Mouse (Mus musculus): ENCODE measurements around the gene Dscaml1. TPM values are rescaled to one million over a fixed set of nuclear protein-coding genes. Genes with fewer than 3 reads are reported as not detected.

Dscaml1 gene
- polyA plus RNA-seq, 1 experiment from 2014 or later = 0.24 TPM

- H3K27me3 ChIP-seq (ENCODE audit: insufficient read depth, low read length) = no peaks in the 10 kb centered on the region
- peak overlapping the region; percentile 13; the same call in 1 of the 2 replicates for H3K9ac ChIP-seq (ENCODE audit: low read depth, low read length)
- whole genome bisulfite sequencing = 37% methylated on average over 33 of the region's 33 CpGs
- no peaks in the 10 kb centered on the region for H3K4me1 ChIP-seq (replicated peaks; ENCODE audit: insufficient read depth, low read length)
- TF ChIP-seq CTCF (IDR thresholded peaks at IDR 0.05; ENCODE audit: low read depth) = peak; percentile 93
- peak; percentile 89 for DNase-seq (ENCODE audit: low spot score)
- H3K27ac ChIP-seq = 0 out of 2 replicates have a peak overlapping the region, but pooled peaks have one; percentile 28
- no peaks in the 10 kb centered on the region for H3K36me3 ChIP-seq (ENCODE audit: insufficient read depth, low read length)
- peak; percentile 14 for ATAC-seq (replicated peaks; ENCODE audit: low FRiP score, low read depth)
- no peaks in the 10 kb centered on the region for H3K9me3 ChIP-seq (replicated peaks; ENCODE audit: low read length)
- peak overlapping the region; percentile 50 for H3K4me2 ChIP-seq (ENCODE audit: low read length)
- peak overlapping the region; percentile 19; the same call in 1 of the 2 replicates for H3K4me3 ChIP-seq (replicated peaks; ENCODE audit: low read depth, low read length)
These were observed 18.4 kb upstream of the Dscaml1 start for GRCm38 (mm10) chr9:45407706-45408675.

- H3K27me3 ChIP-seq (ENCODE audit: insufficient read depth, low read length) = no peaks in the 10 kb centered on the region
- no peak for ATAC-seq (replicated peaks; ENCODE audit: low FRiP score, low read depth)
- no peak for TF ChIP-seq CTCF (IDR thresholded peaks at IDR 0.05; ENCODE audit: low read depth)
These were observed 16.2 kb upstream of the Dscaml1 start for GRCm38 (mm10) chr9:45410193-45410592.

GRCm38 (mm10) chr9:45410614-45411013 is 15.8 kb upstream of the Dscaml1 start:
- 87% methylated on average over 2 of the region's 2 CpGs for WGBS
- no peak for ATAC-seq (replicated peaks; ENCODE audit: low FRiP score, low read depth)

More at GRCm38 (mm10) chr9:45410193-45410592, 16.2 kb upstream of the Dscaml1 start:
- no peak overlapping the region for H3K9ac ChIP-seq (ENCODE audit: low read depth, low read length)
- H3K4me2 ChIP-seq (ENCODE audit: low read length) = no peak overlapping the region
- H3K4me3 ChIP-seq (replicated peaks; ENCODE audit: low read depth, low read length) = no peak overlapping the region
- DNase-seq (ENCODE audit: low spot score) = no peak
- H3K27ac ChIP-seq = no peak overlapping the region
- no peaks in the 10 kb centered on the region for H3K36me3 ChIP-seq (ENCODE audit: insufficient read depth, low read length)
- no peaks in the 10 kb centered on the region for H3K4me1 ChIP-seq (replicated peaks; ENCODE audit: insufficient read depth, low read length)
- WGBS = 70% methylated on average over 5 of the region's 5 CpGs
- no peaks in the 10 kb centered on the region for H3K9me3 ChIP-seq (replicated peaks; ENCODE audit: low read length)

GRCm38 (mm10) chr9:45411111-45411510 is 15.3 kb upstream of the Dscaml1 start:
- ATAC-seq (replicated peaks; ENCODE audit: low FRiP score, low read depth) = no peak

More at GRCm38 (mm10) chr9:45410614-45411013, 15.8 kb upstream of the Dscaml1 start:
- no peak for DNase-seq (ENCODE audit: low spot score)
- no peak overlapping the region for H3K4me3 ChIP-seq (replicated peaks; ENCODE audit: low read depth, low read length)
- no peaks in the 10 kb centered on the region for H3K9me3 ChIP-seq (replicated peaks; ENCODE audit: low read length)
- H3K4me1 ChIP-seq (replicated peaks; ENCODE audit: insufficient read depth, low read length) = no peaks in the 10 kb centered on the region
- no peak for TF ChIP-seq CTCF (IDR thresholded peaks at IDR 0.05; ENCODE audit: low read depth)
- H3K36me3 ChIP-seq (ENCODE audit: insufficient read depth, low read length) = no peaks in the 10 kb centered on the region
- H3K27me3 ChIP-seq (ENCODE audit: insufficient read depth, low read length) = no peaks in the 10 kb centered on the region
- H3K27ac ChIP-seq = no peak overlapping the region
- H3K9ac ChIP-seq (ENCODE audit: low read depth, low read length) = no peak overlapping the region
- H3K4me2 ChIP-seq (ENCODE audit: low read length) = no peak overlapping the region

GRCm38 (mm10) chr9:45411803-45412202 is 14.6 kb upstream of the Dscaml1 start:
- 16% methylated on average over 7 of the region's 7 CpGs for WGBS
- peak overlapping the region; percentile 37 for H3K4me2 ChIP-seq (ENCODE audit: low read length)
- no peaks in the 10 kb centered on the region for H3K27me3 ChIP-seq (ENCODE audit: insufficient read depth, low read length)
- DNase-seq (ENCODE audit: low spot score) = peak; percentile 87
- H3K9me3 ChIP-seq (replicated peaks; ENCODE audit: low read length) = no peaks in the 10 kb centered on the region
- no peak overlapping the region for H3K4me3 ChIP-seq (replicated peaks; ENCODE audit: low read depth, low read length)
- no peaks in the 10 kb centered on the region for H3K36me3 ChIP-seq (ENCODE audit: insufficient read depth, low read length)
- no peak overlapping the region for H3K9ac ChIP-seq (ENCODE audit: low read depth, low read length)
- no peaks in the 10 kb centered on the region for H3K4me1 ChIP-seq (replicated peaks; ENCODE audit: insufficient read depth, low read length)
- H3K27ac ChIP-seq = peak overlapping the region; percentile 72; the same call in 1 of the 2 replicates
- TF ChIP-seq CTCF (IDR thresholded peaks at IDR 0.05; ENCODE audit: low read depth) = peak; percentile 76
- ATAC-seq (replicated peaks; ENCODE audit: low FRiP score, low read depth) = no peak

More at GRCm38 (mm10) chr9:45411111-45411510, 15.3 kb upstream of the Dscaml1 start:
- no peak overlapping the region for H3K4me2 ChIP-seq (ENCODE audit: low read length)
- H3K9ac ChIP-seq (ENCODE audit: low read depth, low read length) = no peak overlapping the region
- H3K9me3 ChIP-seq (replicated peaks; ENCODE audit: low read length) = no peaks in the 10 kb centered on the region
- WGBS = 87% methylated on average over 3 of the region's 3 CpGs
- no peak overlapping the region for H3K4me3 ChIP-seq (replicated peaks; ENCODE audit: low read depth, low read length)
- H3K36me3 ChIP-seq (ENCODE audit: insufficient read depth, low read length) = no peaks in the 10 kb centered on the region
- DNase-seq (ENCODE audit: low spot score) = no peak
- H3K27me3 ChIP-seq (ENCODE audit: insufficient read depth, low read length) = no peaks in the 10 kb centered on the region
- no peak for TF ChIP-seq CTCF (IDR thresholded peaks at IDR 0.05; ENCODE audit: low read depth)
- no peak overlapping the region for H3K27ac ChIP-seq
- H3K4me1 ChIP-seq (replicated peaks; ENCODE audit: insufficient read depth, low read length) = no peaks in the 10 kb centered on the region

DNA sequence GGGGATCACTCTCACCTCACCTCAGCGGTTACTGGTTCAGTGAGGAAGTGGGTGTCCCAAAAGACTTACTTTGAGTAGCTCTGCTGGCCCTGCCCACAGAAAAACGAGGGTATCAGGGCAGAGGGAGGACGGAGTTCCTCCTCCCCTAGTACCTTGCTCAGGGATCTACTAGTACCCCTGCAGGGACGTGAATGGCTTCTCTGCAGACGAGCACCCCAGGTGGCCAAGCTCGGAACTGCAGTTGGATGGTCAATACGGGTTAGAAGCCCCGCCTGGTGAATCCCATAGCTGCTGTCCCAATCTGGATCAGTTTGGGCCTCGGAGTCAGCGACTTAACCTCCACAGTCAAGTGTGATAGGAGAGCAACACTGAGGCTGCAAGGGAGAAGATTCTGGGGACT is 14.1 kb upstream of the Dscaml1 start:
- peak; percentile 85 for TF ChIP-seq CTCF (IDR thresholded peaks at IDR 0.05; ENCODE audit: low read depth)

More for the DNA sequence above, 14.1 kb upstream of the Dscaml1 start:
- H3K9ac ChIP-seq (ENCODE audit: low read depth, low read length) = no peak overlapping the region
- peak overlapping the region; percentile 72 for H3K27ac ChIP-seq
- ATAC-seq (replicated peaks; ENCODE audit: low FRiP score, low read depth) (peak; percentile 6; the same call in 1 of the 2 replicates), DNase-seq (ENCODE audit: low spot score) (peak; percentile 90)
- H3K36me3 ChIP-seq (ENCODE audit: insufficient read depth, low read length) = no peaks in the 10 kb centered on the region
- H3K4me1 ChIP-seq (replicated peaks; ENCODE audit: insufficient read depth, low read length) = no peaks in the 10 kb centered on the region
- no peaks in the 10 kb centered on the region for H3K27me3 ChIP-seq (ENCODE audit: insufficient read depth, low read length)
- H3K4me3 ChIP-seq (replicated peaks; ENCODE audit: low read depth, low read length) = no peak overlapping the region
- 6% methylated on average over 10 of the region's 10 CpGs for WGBS
- H3K9me3 ChIP-seq (replicated peaks; ENCODE audit: low read length) = no peaks in the 10 kb centered on the region
- peak overlapping the region; percentile 37 for H3K4me2 ChIP-seq (ENCODE audit: low read length)
